35 mouse cellular contexts compared by ENCODE assay signal in genomic region chr2:163061203-163062118, GRCm38 (mm10). TPM values are rescaled to one million over a fixed set of nuclear protein-coding genes. Genes with fewer than 3 reads are reported as not detected.
DNase-seq lines count a peak whose midpoint lies in the region; ATAC-seq and TF ChIP-seq lines count a peak whose summit lies in the region.
"Had no signal": no experiment of that assay in that cellular context is flagged by ENCODE, and none has a peak within 500 bp of the region (broad histone marks: within the 10 kb centered on the region; RNA-seq: fewer than 3 reads in every experiment).

No protein-coding gene starts in this region.

- no peaks in the 10 kb centered on the region for H3K9me3 ChIP-seq in midbrain, embryonic 11.5 days (ENCODE audit: control insufficient read depth, low read length)
- H3K9me3 ChIP-seq in midbrain, embryonic 14.5 days (ENCODE audit: control insufficient read depth, low read length) = no peaks in the 10 kb centered on the region
- no peaks in the 10 kb centered on the region for H3K9me3 ChIP-seq in G1E (replicated peaks)
- H3K9me3 ChIP-seq: embryonic facial prominence, embryonic 12.5 days; heart, embryonic 15.5 days had no signal

- H3K36me3 ChIP-seq in midbrain, embryonic 11.5 days (ENCODE audit: control insufficient read depth, insufficient read depth, low read length) = peaks cover 5% of the 10 kb centered on the region; the same call in 1 of the 2 replicates
- H3K36me3 ChIP-seq in midbrain, embryonic 14.5 days (ENCODE audit: control insufficient read depth, insufficient read depth, low read length) = no peaks in the 10 kb centered on the region
- H3K36me3 ChIP-seq in G1E (replicated peaks) = peaks cover 90% of the 10 kb centered on the region
- H3K36me3 ChIP-seq: heart, embryonic 15.5 days had no signal

- H3K4me3 ChIP-seq in midbrain, embryonic 11.5 days (ENCODE audit: low read depth, low read length) = no peak overlapping the region
- H3K4me3 ChIP-seq in midbrain, embryonic 14.5 days (replicated peaks; ENCODE audit: low read depth, low read length) = no peak overlapping the region
- peak overlapping the region; percentile 27; the same call in 1 of the 2 replicates for H3K4me3 ChIP-seq in G1E (ENCODE audit: low read depth, low read length)
- H3K4me3 ChIP-seq: embryonic facial prominence, embryonic 12.5 days; heart, embryonic 15.5 days; myocyte had no signal

- no peaks in the 10 kb centered on the region for H3K4me1 ChIP-seq in midbrain, embryonic 11.5 days (ENCODE audit: control insufficient read depth, insufficient read depth, low read length)
- no peaks in the 10 kb centered on the region for H3K4me1 ChIP-seq in midbrain, embryonic 14.5 days (ENCODE audit: control insufficient read depth, insufficient read depth, low read length)
- H3K4me1 ChIP-seq in G1E (ENCODE audit: insufficient read depth, low read depth, low read length) = peaks cover 52% of the 10 kb centered on the region
- H3K4me1 ChIP-seq: embryonic facial prominence, embryonic 12.5 days had no signal

- TF ChIP-seq CTCF in G1E (IDR thresholded peaks at IDR 0.05; ENCODE audit: low read depth, low read length) = no peak

- DNase-seq in midbrain, embryonic 11.5 days (ENCODE audit: low spot score, missing footprints) = peak; percentile 51
- no peak for DNase-seq in midbrain, embryonic 14.5 days
- DNase-seq in G1E (ENCODE audit: low spot score) = peak; percentile 56
- no peak for DNase-seq in frontal cortex, adult 2 months (ENCODE audit: extremely low spot score in 1 of 2, low spot score in 1 of 2)
- no peak for DNase-seq in left cerebral cortex, adult 18-20 months (ENCODE audit: low spot score in 2 of 2)
- DNase-seq in urinary bladder, adult 2 months (ENCODE audit: low spot score) = no peak
- DNase-seq: adrenal gland, postnatal 36 days; cerebellum, adult 11-12 months; cerebellum, postnatal 14 days; forebrain, postnatal 0 days; gastrocnemius, postnatal 36 days; heart, postnatal 4 days; kidney, adult 2 months; kidney, postnatal 14 days; lung, adult 18-20 months; lung, postnatal 10 days; right cerebral cortex, adult 18-20 months; thymus, adult 2 months had no signal

- no peaks in the 10 kb centered on the region for H3K27me3 ChIP-seq in midbrain, embryonic 11.5 days (ENCODE audit: control insufficient read depth, insufficient read depth, low read length)
- H3K27me3 ChIP-seq in midbrain, embryonic 14.5 days (ENCODE audit: control insufficient read depth, insufficient read depth, low read length) = no peaks in the 10 kb centered on the region
- no peaks in the 10 kb centered on the region for H3K27me3 ChIP-seq in G1E (ENCODE audit: insufficient read depth, low read length)
- H3K27me3 ChIP-seq: embryonic facial prominence, embryonic 12.5 days; heart, embryonic 15.5 days had no signal

- no peak overlapping the region for H3K9ac ChIP-seq in midbrain, embryonic 11.5 days (ENCODE audit: low read length)
- H3K9ac ChIP-seq in midbrain, embryonic 14.5 days (replicated peaks; ENCODE audit: low read length) = no peak overlapping the region
- H3K9ac ChIP-seq: embryonic facial prominence, embryonic 12.5 days; forebrain, postnatal 0 days; heart, embryonic 15.5 days; hindbrain, embryonic 14.5 days had no signal

- no peak for ATAC-seq in midbrain, embryonic 11.5 days (ENCODE audit: low FRiP score)
- no peak for ATAC-seq in midbrain, embryonic 14.5 days (ENCODE audit: low FRiP score, low TSS enrichment)
- peak; percentile 82 for ATAC-seq in G1E (ENCODE audit: extremely low read depth, insufficient number of reproducible peaks, low FRiP score, poor library complexity, severe bottlenecking)
- ATAC-seq in common myeloid progenitor, adult 5-6 weeks (replicated peaks; ENCODE audit: low read depth, poor library complexity, severe bottlenecking) = peak; percentile 75
- 0 out of 2 replicates have a peak, but pooled peaks have one; percentile 23 for ATAC-seq in megakaryocyte-erythroid progenitor cell, adult 5-6 weeks (replicated peaks; ENCODE audit: low FRiP score, low TSS enrichment, poor library complexity, severe bottlenecking)
- ATAC-seq: forebrain, postnatal 0 days; inflammation-experienced regulatory T-cells, adult 6 months; midbrain, embryonic 16.5 days had no signal

- no peak overlapping the region for H3K27ac ChIP-seq in midbrain, embryonic 11.5 days (ENCODE audit: low read depth, low read length)
- no peak overlapping the region for H3K27ac ChIP-seq in midbrain, embryonic 14.5 days (replicated peaks; ENCODE audit: low read depth, low read length)
- H3K27ac ChIP-seq: embryonic facial prominence, embryonic 12.5 days; heart, embryonic 15.5 days; hindbrain, embryonic 14.5 days; stomach, postnatal 0 days had no signal

- WGBS in midbrain, embryonic 11.5 days = 88% methylated on average over 8 of the region's 8 CpGs
- WGBS in midbrain, embryonic 14.5 days = 82% methylated on average over 8 of the region's 8 CpGs

- no peak overlapping the region for H3K4me2 ChIP-seq in midbrain, embryonic 11.5 days
- H3K4me2 ChIP-seq in midbrain, embryonic 14.5 days (ENCODE audit: low read length) = no peak overlapping the region
- H3K4me2 ChIP-seq: embryonic facial prominence, embryonic 12.5 days; heart, embryonic 15.5 days; hindbrain, embryonic 14.5 days had no signal

RNA-seq across cellular contexts. Expression of gene Mybl2, which starts 7.0 kb away (rescaled TPM):
- polyA plus RNA-seq in midbrain, embryonic 11.5 days (2014; fragmentation: Nextera tagmentation; extraction: Ambion mirVana) = 25.7 and 29.8 TPM in 2 replicates
- 2.4 and 4.2 TPM in 2 replicates for polyA plus RNA-seq in midbrain, embryonic 14.5 days (2014; fragmentation: Nextera tagmentation; extraction: Ambion mirVana)
- total RNA-seq in G1E (2014; fragmentation: Nextera tagmentation) (46.5 and 55.2 TPM in 2 replicates), G1E (2017) (37.6 and 43.8 TPM in 2 replicates)
- 105 and 122 TPM in 2 replicates for polyA plus RNA-seq in G1E (2012)
- 18.8 and 25.9 TPM in 2 replicates for total RNA-seq in common myeloid progenitor, adult 5-6 weeks (2017)
- total RNA-seq in megakaryocyte-erythroid progenitor cell, adult 5-6 weeks (2014; fragmentation: Nextera tagmentation) = 52.7 and 60.8 TPM in 2 replicates
- total RNA-seq in megakaryocyte-erythroid progenitor cell, adult 5-6 weeks (2017) = 22.3 and 33.9 TPM in 2 replicates
- polyA plus RNA-seq in frontal cortex, adult 2 months (2012; rRNA removed) = 1.8 and 2.6 TPM in 2 replicates
- total RNA-seq in left cerebral cortex, adult 18-20 months (2021) = 1 to 10 TPM in 1 of 2 experiments, under 1 TPM in 1; 0.59 to 2.2 TPM
- 2.5 and 3.2 TPM in 2 replicates for polyA plus RNA-seq in urinary bladder, adult 2 months (2012; rRNA removed)

RNA-seq across cellular contexts. Expression of gene Gtsf1l, which starts 26.2 kb away (rescaled TPM):
- not detected in 2 replicates for polyA plus RNA-seq in midbrain, embryonic 11.5 days (2014; fragmentation: Nextera tagmentation; extraction: Ambion mirVana)
- not detected in 2 replicates for polyA plus RNA-seq in midbrain, embryonic 14.5 days (2014; fragmentation: Nextera tagmentation; extraction: Ambion mirVana)
- total RNA-seq in G1E (2014; fragmentation: Nextera tagmentation) = not detected in 2 replicates
- total RNA-seq in G1E (2017) = 0.38 TPM in 1 of 2 replicates, not detected in the other
- polyA plus RNA-seq in G1E (2012) = not detected in 2 replicates
- not detected in 2 replicates for total RNA-seq in common myeloid progenitor, adult 5-6 weeks (2017)
- total RNA-seq in megakaryocyte-erythroid progenitor cell, adult 5-6 weeks (2014; fragmentation: Nextera tagmentation) = not detected in 2 replicates
- not detected in 2 replicates for total RNA-seq in megakaryocyte-erythroid progenitor cell, adult 5-6 weeks (2017)
- polyA plus RNA-seq in frontal cortex, adult 2 months (2012; rRNA removed) = not detected in 2 replicates
- total RNA-seq in left cerebral cortex, adult 18-20 months (2021) = not detected
- polyA plus RNA-seq in urinary bladder, adult 2 months (2012; rRNA removed) = not detected in 2 replicates
- total RNA-seq: adrenal gland, adult 18-20 months; adrenal gland, postnatal 36 days; forebrain, postnatal 0 days; gastrocnemius, postnatal 36 days; heart, adult 8-10 months; heart, postnatal 4 days; layer of hippocampus, adult 18-20 months; layer of hippocampus, postnatal 14 days; left cerebral cortex, postnatal 10 days had no signal
- polyA plus RNA-seq: embryonic facial prominence, embryonic 12.5 days; forebrain, embryonic 11.5 days; heart, embryonic 15.5 days; inflammation-experienced regulatory T-cells, adult 6 months; kidney, adult 2 months; limb, embryonic 14.5 days; midbrain, embryonic 16.5 days; myocyte; neural tube, embryonic 14.5 days; thymus, adult 2 months had no signal

RNA-seq across cellular contexts. Expression of gene Ift52, which starts 44.3 kb away (rescaled TPM):
- 58.6 and 61.3 TPM in 2 replicates for polyA plus RNA-seq in midbrain, embryonic 11.5 days (2014; fragmentation: Nextera tagmentation; extraction: Ambion mirVana)
- polyA plus RNA-seq in midbrain, embryonic 14.5 days (2014; fragmentation: Nextera tagmentation; extraction: Ambion mirVana) = 34.0 and 50.2 TPM in 2 replicates
- 40.9 and 43.8 TPM in 2 replicates for total RNA-seq in G1E (2014; fragmentation: Nextera tagmentation)
- 23.9 and 27.8 TPM in 2 replicates for total RNA-seq in G1E (2017)
- polyA plus RNA-seq in G1E (2012) = 4.6 and 6.4 TPM in 2 replicates
- total RNA-seq in common myeloid progenitor, adult 5-6 weeks (2017) = 24.3 and 29.8 TPM in 2 replicates
- total RNA-seq in megakaryocyte-erythroid progenitor cell, adult 5-6 weeks (2014; fragmentation: Nextera tagmentation) = 30.3 and 37.7 TPM in 2 replicates
- 19.4 and 32.9 TPM in 2 replicates for total RNA-seq in megakaryocyte-erythroid progenitor cell, adult 5-6 weeks (2017)
- 32.9 and 34.3 TPM in 2 replicates for polyA plus RNA-seq in frontal cortex, adult 2 months (2012; rRNA removed)
- 10 to 100 TPM; 36.2 to 41.9 TPM for total RNA-seq in left cerebral cortex, adult 18-20 months (2021)
- polyA plus RNA-seq in urinary bladder, adult 2 months (2012; rRNA removed) = 41.2 and 45.7 TPM in 2 replicates

Comparison
In these comparisons a context has a peak if more than half of its experiments do, and no peak if none do; other contexts are left out.
1. DNase-seq: peak in midbrain, embryonic 11.5 days (single experiment) and G1E (single experiment); none in midbrain, embryonic 14.5 days (single experiment), frontal cortex, adult 2 months (0 of 2), left cerebral cortex, adult 18-20 months (0 of 2) and urinary bladder, adult 2 months (single experiment).
2. ATAC-seq: peak in G1E (single experiment), common myeloid progenitor, adult 5-6 weeks (single experiment) and megakaryocyte-erythroid progenitor cell, adult 5-6 weeks (single experiment); none in midbrain, embryonic 11.5 days (single experiment) and midbrain, embryonic 14.5 days (single experiment).